Mouse (Mus musculus): Measurements from ENCODE around the gene Itprid2.

GRCm38 (mm10) chr2:79698166-79698565 is 63.0 kb downstream of the Itprid2 start:
- TF ChIP-seq POLR2A (IDR thresholded peaks at IDR 0.05; ENCODE audit: control insufficient read depth, extremely low read depth, insufficient read depth, low read length, poor library complexity) (no peak), CTCF (IDR thresholded peaks at IDR 0.05; ENCODE audit: borderline replicate concordance, control insufficient read depth, extremely low read depth, insufficient read depth, low read length, poor library complexity) (no peak)
